Mouse (Mus musculus): Measurements from ENCODE around the gene Slc36a4.

- TF ChIP-seq CTCF (IDR thresholded peaks at IDR 0.05; ENCODE audit: extremely low read depth, insufficient read length, insufficient replicate concordance, low read depth, low read length) (no peak), POLR2A (IDR thresholded peaks at IDR 0.05; ENCODE audit: low read depth, low read length) (no peak)
These were observed 11.8 kb downstream of the Slc36a4 start for GRCm38 (mm10) chr9:15721226-15721833.
